Mouse (Mus musculus): ENCODE data around the gene Csta1. TPM values are rescaled to one million over a fixed set of nuclear protein-coding genes. Genes with fewer than 3 reads are reported as not detected.
"Not testable (repeated sequence)": the region's sequence is repeated elsewhere in the genome, so short reads cannot be mapped to it uniquely, and the experiment has no call there.

Gene Csta1
- total and polyA plus RNA-seq, 3 experiments, result not detected

GRCm38 (mm10) chr16:36111486-36111885, 19.6 kb downstream of the Csta1 start:
- dilution Hi-C loops (cut with MboI; ENCODE audit: extremely low pct_ligation_motif_present, extremely low pct_unique_long_range_greater_than_20kb, low sequenced_read_pairs); H3K9me3 ChIP-seq (replicated peaks; ENCODE audit: low read length); H3K27me3 ChIP-seq (replicated peaks); H3K36me3 ChIP-seq (replicated peaks in 1 of 2; ENCODE audit: control insufficient read depth in 1 of 2, insufficient read depth in 1 of 2, low read length in 1 of 2); H3K4me3 ChIP-seq (replicated peaks in 1 of 3; ENCODE audit: low read depth in 2 of 3, low read length in 2 of 3, poor library complexity in 1 of 3); DNase-seq (ENCODE audit: extremely low read depth); H3K79me2 ChIP-seq (replicated peaks; ENCODE audit: control insufficient read depth, extremely low read depth, insufficient read depth, poor library complexity, severe bottlenecking); H3K9ac ChIP-seq (ENCODE audit: insufficient read depth, low read depth); H3K4me1 ChIP-seq (ENCODE audit: control insufficient read depth in 1 of 2, insufficient read depth in 2 of 2); in situ Hi-C loops (cut with MboI; ENCODE audit: low pct_ligation_motif_present, low pct_unique_long_range_greater_than_20kb, low sequenced_read_pairs); H3K27ac ChIP-seq (ENCODE audit: insufficient read depth, low read depth); H3K4me2 ChIP-seq (ENCODE audit: insufficient read depth, low read depth, poor library complexity, severe bottlenecking): not testable (repeated sequence)

- TF ChIP-seq CTCF (conservative IDR thresholded peaks at IDR 0.05 in 1 of 2, IDR thresholded peaks at IDR 0.05 in 1 of 2; ENCODE audit: low read depth in 2 of 2, low read length in 2 of 2) (no peak), JUND (conservative IDR thresholded peaks at IDR 0.05; ENCODE audit: low read depth, low read length) (no peak), CHD1 (IDR thresholded peaks at IDR 0.05; ENCODE audit: low read depth, low read length) (no peak), RCOR1 (conservative IDR thresholded peaks at IDR 0.05; ENCODE audit: low read depth, low read length) (no peak), MXI1 (IDR thresholded peaks at IDR 0.05; ENCODE audit: low read depth, low read length) (no peak), CHD2 (IDR thresholded peaks at IDR 0.05; ENCODE audit: low read length) (no peak), MAFK (IDR thresholded peaks at IDR 0.05; ENCODE audit: insufficient replicate concordance, low read length) (no peak), UBTF (IDR thresholded peaks at IDR 0.05; ENCODE audit: low read depth, low read length) (no peak), ZKSCAN1 (IDR thresholded peaks at IDR 0.05; ENCODE audit: borderline replicate concordance, low read depth, low read length) (no peak), MAX (IDR thresholded peaks at IDR 0.05; ENCODE audit: low read length) (no peak), IRF4 (IDR thresholded peaks at IDR 0.05; ENCODE audit: low read depth, low read length) (no peak), USF1 (IDR thresholded peaks at IDR 0.05; ENCODE audit: low read depth, low read length) (no peak), E2F4 (IDR thresholded peaks at IDR 0.05; ENCODE audit: insufficient replicate concordance, low read depth, low read length) (no peak), ZMIZ1 (IDR thresholded peaks at IDR 0.05; ENCODE audit: low read depth, low read length) (no peak), TBP (conservative IDR thresholded peaks at IDR 0.05; ENCODE audit: low read depth, low read length) (no peak)
Measured at GRCm38 (mm10) chr16:36102211-36102610, 28.8 kb downstream of the Csta1 start.

GRCm38 (mm10) chr16:36101526-36101925, 29.5 kb downstream of the Csta1 start:
- Histone ChIP-seq H3K9me3 (replicated peaks; ENCODE audit: low read length) (no peaks in the 10 kb centered on the region), H3K36me3 (replicated peaks in 1 of 2; ENCODE audit: control insufficient read depth in 1 of 2, insufficient read depth in 1 of 2, low read length in 1 of 2) (peaks cover 0 to 2% of the 10 kb centered on the region in 2 experiments), H3K27me3 (replicated peaks) (no peaks in the 10 kb centered on the region), H3K4me1 (ENCODE audit: control insufficient read depth in 1 of 2, insufficient read depth in 2 of 2) (peaks cover 0 to 12% of the 10 kb centered on the region in 2 experiments; a peak in 1 of 4 replicates), H3K27ac (ENCODE audit: insufficient read depth, low read depth) (no peak overlapping the region), H3K9ac (ENCODE audit: insufficient read depth, low read depth) (no peak overlapping the region), H3K4me2 (ENCODE audit: insufficient read depth, low read depth, poor library complexity, severe bottlenecking) (no peak overlapping the region), H3K4me3 (replicated peaks in 1 of 3; ENCODE audit: low read depth in 2 of 3, low read length in 2 of 3, poor library complexity in 1 of 3) (no peak overlapping the region), H3K79me2 (replicated peaks; ENCODE audit: control insufficient read depth, extremely low read depth, insufficient read depth, poor library complexity, severe bottlenecking) (no peaks in the 10 kb centered on the region)
- TF ChIP-seq ZMIZ1 (IDR thresholded peaks at IDR 0.05; ENCODE audit: low read depth, low read length) (no peak), HCFC1 (IDR thresholded peaks at IDR 0.05; ENCODE audit: low read depth, low read length) (no peak), MXI1 (IDR thresholded peaks at IDR 0.05; ENCODE audit: low read depth, low read length) (no peak), BHLHE40 (IDR thresholded peaks at IDR 0.05; ENCODE audit: low read depth, low read length) (no peak), USF2 (conservative IDR thresholded peaks at IDR 0.05; ENCODE audit: low read depth, low read length) (no peak), CHD1 (IDR thresholded peaks at IDR 0.05; ENCODE audit: low read depth, low read length) (no peak), GABPA (IDR thresholded peaks at IDR 0.05; ENCODE audit: insufficient replicate concordance, low read depth, low read length) (no peak), MAZ (IDR thresholded peaks at IDR 0.05; ENCODE audit: low read depth, low read length) (no peak), TCF12 (IDR thresholded peaks at IDR 0.05; ENCODE audit: low read depth, low read length) (no peak)
- no peak for DNase-seq (ENCODE audit: extremely low read depth)
- in situ Hi-C loops (cut with MboI; ENCODE audit: low pct_ligation_motif_present, low pct_unique_long_range_greater_than_20kb, low sequenced_read_pairs) (no loop called here), dilution Hi-C loops (cut with MboI; ENCODE audit: extremely low pct_ligation_motif_present, extremely low pct_unique_long_range_greater_than_20kb, low sequenced_read_pairs) (no loop called here)

More at GRCm38 (mm10) chr16:36102211-36102610, 28.8 kb downstream of the Csta1 start:
- H3K4me3 ChIP-seq (replicated peaks in 1 of 3; ENCODE audit: low read depth in 2 of 3, low read length in 2 of 3, poor library complexity in 1 of 3), result no peak overlapping the region
- no peak overlapping the region for H3K9ac ChIP-seq (ENCODE audit: insufficient read depth, low read depth)
- H3K9me3 ChIP-seq (replicated peaks; ENCODE audit: low read length), result no peaks in the 10 kb centered on the region
- H3K4me1 ChIP-seq (ENCODE audit: control insufficient read depth in 1 of 2, insufficient read depth in 2 of 2), result peaks cover 0 to 12% of the 10 kb centered on the region in 2 experiments; a peak in 1 of 4 replicates
- no peak for DNase-seq (ENCODE audit: extremely low read depth)
- in situ Hi-C loops (cut with MboI; ENCODE audit: low pct_ligation_motif_present, low pct_unique_long_range_greater_than_20kb, low sequenced_read_pairs), result no loop called here
- dilution Hi-C loops (cut with MboI; ENCODE audit: extremely low pct_ligation_motif_present, extremely low pct_unique_long_range_greater_than_20kb, low sequenced_read_pairs), result no loop called here
- no peak overlapping the region for H3K4me2 ChIP-seq (ENCODE audit: insufficient read depth, low read depth, poor library complexity, severe bottlenecking)
- no peaks in the 10 kb centered on the region for H3K36me3 ChIP-seq (replicated peaks in 1 of 2; ENCODE audit: control insufficient read depth in 1 of 2, insufficient read depth in 1 of 2, low read length in 1 of 2)
- H3K79me2 ChIP-seq (replicated peaks; ENCODE audit: control insufficient read depth, extremely low read depth, insufficient read depth, poor library complexity, severe bottlenecking), result no peaks in the 10 kb centered on the region
- no peaks in the 10 kb centered on the region for H3K27me3 ChIP-seq (replicated peaks)
- no peak overlapping the region for H3K27ac ChIP-seq (ENCODE audit: insufficient read depth, low read depth)

Measured in CH12.LX (cell line).